Mouse (Mus musculus): ENCODE results near the gene Rpl23.

DNA sequence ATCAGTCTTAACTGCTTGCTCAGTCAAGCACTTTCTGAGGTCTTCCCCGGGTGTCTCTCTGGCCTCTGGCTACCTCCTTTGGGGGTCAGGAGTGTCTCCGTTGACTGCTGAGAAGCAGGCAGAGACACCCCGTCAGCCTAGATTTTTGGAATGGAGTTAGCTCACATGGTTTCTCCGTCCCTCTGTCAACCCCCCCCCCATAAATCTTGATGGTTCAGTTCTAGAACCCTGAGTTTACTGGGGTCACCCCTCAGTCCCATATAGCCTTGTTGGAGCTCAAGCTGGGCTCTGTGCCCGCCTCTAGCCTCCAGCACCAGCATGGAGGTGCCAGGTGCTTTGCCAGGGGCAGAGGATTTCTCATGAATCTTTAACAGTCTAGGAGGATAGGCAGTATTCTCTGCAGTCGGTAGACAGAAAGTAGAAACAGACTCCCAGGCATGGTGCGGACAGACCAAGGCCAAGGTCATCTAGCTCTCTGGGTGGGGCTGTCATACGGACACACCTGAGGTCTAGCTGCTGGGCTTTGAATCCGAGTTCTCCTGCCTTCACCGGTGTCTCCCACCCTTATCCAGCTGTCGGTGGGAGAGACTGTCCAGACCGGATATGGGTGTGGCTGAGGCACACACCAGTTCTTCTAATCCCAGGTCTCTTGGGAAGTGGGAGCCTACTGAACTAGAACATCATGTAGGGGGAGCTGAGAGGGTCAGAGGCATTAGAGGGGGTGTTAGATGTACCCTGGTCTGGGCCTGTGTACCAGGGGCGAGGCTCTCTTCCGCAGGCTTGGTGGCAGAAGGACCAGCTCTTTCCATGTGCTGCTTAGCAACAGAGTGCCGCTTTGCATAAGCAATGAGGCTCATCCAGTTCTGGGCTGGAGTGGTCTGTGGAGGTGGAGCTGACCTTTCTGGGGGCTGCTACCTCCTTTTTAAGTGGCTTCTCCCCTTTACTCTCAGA lies 23.7 kb upstream of the Rpl23 start:
- TF ChIP-seq CTCF (IDR thresholded peaks at IDR 0.05; ENCODE audit: control insufficient read depth, insufficient read depth, insufficient read length), result no peak
- no peak for TF ChIP-seq FOSL1 (IDR thresholded peaks at IDR 0.05; ENCODE audit: insufficient read depth, low read length, poor library complexity, severe bottlenecking)

Data from C2C12 (cell line).